Mouse (Mus musculus): ENCODE results near the gene Immp1l. TPM values are rescaled to one million over a fixed set of nuclear protein-coding genes. Genes with fewer than 3 reads are reported as not detected.

Immp1l gene
- total RNA-seq, 4 experiments from 2014 or later, result 24.5 to 30.9 (median 27.4) TPM

GRCm38 (mm10) chr2:106008415-106008814 is 104.0 kb downstream of the Immp1l start:
- DNase-seq (ENCODE audit: low spot score in 2 of 2), result no peak

Small RNAs within 50 kb of the gene (microRNA-seq; reads per million reads assigned to microRNA genes)
- gene Gm22002, result 0 reads per million in 2 experiments

Other genes starting within 250 kb of the Immp1l start
- gene Pax6, start 235.7 kb upstream of the Immp1l start, total RNA-seq (2022), result 10 to 100 TPM in 3 of 4 experiments, 1 to 10 TPM in 1; 9.3 to 12.0 (median 11.3) TPM
- gene Elp4, start 74 bp upstream of the Immp1l start, total RNA-seq (2022), result 10 to 100 TPM; 17.3 to 28.9 (median 20.5) TPM
- 10 to 100 TPM; 15.3 to 26.3 (median 23.1) TPM for gene Dnajc24, start 98.9 kb downstream of the Immp1l start, total RNA-seq (2022)